Mouse (Mus musculus): ENCODE results near the gene Atp6v0d1. TPM values are rescaled to one million over a fixed set of nuclear protein-coding genes. Genes with fewer than 3 reads are reported as not detected.
"Not testable (repeated sequence)": the region's sequence is repeated elsewhere in the genome, so short reads cannot be mapped to it uniquely, and the experiment has no call there.

Gene Atp6v0d1
- polyA plus RNA-seq, 2 experiments: 40.1 to 46.3 TPM

GRCm38 (mm10) chr8:105565401-105565881, 406 bp downstream of the Atp6v0d1 start:
- TF ChIP-seq CTCF (IDR thresholded peaks at IDR 0.05; ENCODE audit: low read depth): 0 out of 2 replicates have a peak, but pooled peaks have one; percentile 13
- no peak for TF ChIP-seq EP300 (IDR thresholded peaks at IDR 0.05; ENCODE audit: low read depth)
- Histone ChIP-seq H3K36me3 (replicated peaks; ENCODE audit: control insufficient read depth, insufficient read depth, low read depth) (no peaks in the 10 kb centered on the region; the same call in 1 of the 2 replicates), H3K27ac (peak overlapping the region; percentile 63), H3K4me2 (ENCODE audit: low read depth) (peak overlapping the region; percentile 75), H3K4me3 (ENCODE audit: insufficient read depth in 1 of 2, low read depth in 2 of 2, low read length in 2 of 2) (peak overlapping the region; percentile 70 to 85), H3K27me3 (ENCODE audit: control insufficient read depth, insufficient read depth, low read length) (no peaks in the 10 kb centered on the region; the same call in 1 of the 2 replicates), H3K4me1 (replicated peaks; ENCODE audit: control insufficient read depth in 2 of 2, insufficient read depth in 2 of 2, low read length in 1 of 2) (peaks cover 14 to 15% of the 10 kb centered on the region in 2 experiments), H3K9me3 (ENCODE audit: control insufficient read depth, low read length) (no peaks in the 10 kb centered on the region), H3K9ac (replicated peaks) (peak overlapping the region; percentile 87)
- WGBS (ENCODE audit: insufficient replicate concordance): under 1% methylated on average over 31 of the region's 31 CpGs
- peak; percentile 61 for ATAC-seq (ENCODE audit: insufficient read depth)
- DNase-seq (ENCODE audit: low read depth in 3 of 3, low spot score in 3 of 3): peak in 1 of 3 experiments; percentile 32

- H3K27ac ChIP-seq: peak overlapping the region; percentile 63; the same call in 1 of the 2 replicates
- 28% methylated on average over 9 of the region's 9 CpGs for WGBS (ENCODE audit: insufficient replicate concordance)
- not testable (repeated sequence) for ATAC-seq (ENCODE audit: insufficient read depth); H3K36me3 ChIP-seq (replicated peaks; ENCODE audit: control insufficient read depth, insufficient read depth, low read depth); H3K27me3 ChIP-seq (ENCODE audit: control insufficient read depth, insufficient read depth, low read length); DNase-seq (ENCODE audit: low read depth in 3 of 3, low spot score in 3 of 3); H3K9me3 ChIP-seq (ENCODE audit: control insufficient read depth, low read length)
- H3K4me1 ChIP-seq (replicated peaks; ENCODE audit: control insufficient read depth in 2 of 2, insufficient read depth in 2 of 2, low read length in 1 of 2): peaks cover 14 to 15% of the 10 kb centered on the region in 2 experiments
- H3K4me3 ChIP-seq (ENCODE audit: insufficient read depth in 1 of 2, low read depth in 2 of 2, low read length in 2 of 2): peak overlapping the region; percentile 70 to 85
- peak overlapping the region; percentile 87 for H3K9ac ChIP-seq (replicated peaks)
- peak overlapping the region; percentile 75 for H3K4me2 ChIP-seq (ENCODE audit: low read depth)
Measured at GRCm38 (mm10) chr8:105564573-105565229, 1.1 kb downstream of the Atp6v0d1 start.

- Histone ChIP-seq H3K4me3 (ENCODE audit: insufficient read depth in 1 of 2, low read depth in 2 of 2, low read length in 2 of 2) (no peak overlapping the region), H3K4me1 (replicated peaks; ENCODE audit: control insufficient read depth in 2 of 2, insufficient read depth in 2 of 2, low read length in 1 of 2) (peaks cover 14 to 15% of the 10 kb centered on the region in 2 experiments), H3K9ac (replicated peaks) (no peak overlapping the region), H3K9me3 (ENCODE audit: control insufficient read depth, low read length) (no peaks in the 10 kb centered on the region), H3K27ac (no peak overlapping the region), H3K4me2 (ENCODE audit: low read depth) (no peak overlapping the region; the same call in 1 of the 2 replicates), H3K27me3 (ENCODE audit: control insufficient read depth, insufficient read depth, low read length) (no peaks in the 10 kb centered on the region; the same call in 1 of the 2 replicates), H3K36me3 (replicated peaks; ENCODE audit: control insufficient read depth, insufficient read depth, low read depth) (no peaks in the 10 kb centered on the region; the same call in 1 of the 2 replicates)
- no peak for DNase-seq (ENCODE audit: low read depth in 3 of 3, low spot score in 3 of 3)
- WGBS (ENCODE audit: insufficient replicate concordance): 78% methylated on average over 1 of the region's 1 CpGs
- TF ChIP-seq CTCF (IDR thresholded peaks at IDR 0.05; ENCODE audit: low read depth) (no peak), EP300 (IDR thresholded peaks at IDR 0.05; ENCODE audit: low read depth) (no peak)
- no peak for ATAC-seq (ENCODE audit: insufficient read depth)
Measured at GRCm38 (mm10) chr8:105563871-105564270, 2.0 kb downstream of the Atp6v0d1 start.

DNA sequence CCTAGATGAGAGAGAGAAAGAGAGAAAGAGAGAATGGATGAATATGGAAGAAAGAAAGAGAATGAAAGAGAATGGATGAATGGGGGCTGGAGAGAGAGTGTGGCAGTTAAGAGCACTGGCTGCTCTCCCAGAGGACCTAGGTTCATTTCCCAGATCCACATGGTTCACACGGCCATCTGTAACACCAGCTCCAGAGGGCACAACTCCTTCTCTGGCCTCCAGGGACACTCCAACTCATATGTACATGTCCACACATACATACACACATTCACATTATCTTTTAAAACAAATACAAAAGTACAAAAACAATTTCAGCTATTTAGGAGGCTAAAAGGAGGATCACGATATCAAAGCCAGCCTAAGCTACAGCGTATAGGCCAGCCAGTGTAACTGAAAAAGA, 3.0 kb downstream of the Atp6v0d1 start:
- Histone ChIP-seq H3K4me1 (replicated peaks; ENCODE audit: control insufficient read depth in 2 of 2, insufficient read depth in 2 of 2, low read length in 1 of 2) (peaks cover 14 to 15% of the 10 kb centered on the region in 2 experiments), H3K36me3 (replicated peaks; ENCODE audit: control insufficient read depth, insufficient read depth, low read depth) (no peaks in the 10 kb centered on the region; the same call in 1 of the 2 replicates), H3K27me3 (ENCODE audit: control insufficient read depth, insufficient read depth, low read length) (no peaks in the 10 kb centered on the region; the same call in 1 of the 2 replicates), H3K27ac (no peak overlapping the region), H3K4me2 (ENCODE audit: low read depth) (no peak overlapping the region), H3K4me3 (ENCODE audit: insufficient read depth in 1 of 2, low read depth in 2 of 2, low read length in 2 of 2) (no peak overlapping the region), H3K9ac (replicated peaks) (no peak overlapping the region), H3K9me3 (ENCODE audit: control insufficient read depth, low read length) (no peaks in the 10 kb centered on the region)
- no peak for ATAC-seq (ENCODE audit: insufficient read depth)
- TF ChIP-seq CTCF (IDR thresholded peaks at IDR 0.05; ENCODE audit: low read depth) (no peak), EP300 (IDR thresholded peaks at IDR 0.05; ENCODE audit: low read depth) (no peak)
- WGBS (ENCODE audit: insufficient replicate concordance): 82% methylated on average over 3 of the region's 3 CpGs
- DNase-seq (ENCODE audit: low read depth in 3 of 3, low spot score in 3 of 3): no peak

- DNase-seq (ENCODE audit: low read depth in 3 of 3, low spot score in 3 of 3): no peak
- ATAC-seq (ENCODE audit: insufficient read depth): no peak
- 77% methylated on average over 3 of the region's 3 CpGs for WGBS (ENCODE audit: insufficient replicate concordance)
- no peak overlapping the region for H3K9ac ChIP-seq (replicated peaks)
- H3K4me3 ChIP-seq (ENCODE audit: insufficient read depth in 1 of 2, low read depth in 2 of 2, low read length in 2 of 2): no peak overlapping the region
- no peaks in the 10 kb centered on the region for H3K27me3 ChIP-seq (ENCODE audit: control insufficient read depth, insufficient read depth, low read length)
- no peak overlapping the region for H3K4me2 ChIP-seq (ENCODE audit: low read depth)
- no peaks in the 10 kb centered on the region; a peak in 1 of 4 replicates for H3K4me1 ChIP-seq (replicated peaks; ENCODE audit: control insufficient read depth in 2 of 2, insufficient read depth in 2 of 2, low read length in 1 of 2)
- H3K9me3 ChIP-seq (ENCODE audit: control insufficient read depth, low read length): no peaks in the 10 kb centered on the region
- TF ChIP-seq CTCF (IDR thresholded peaks at IDR 0.05; ENCODE audit: low read depth): no peak
- TF ChIP-seq EP300 (IDR thresholded peaks at IDR 0.05; ENCODE audit: low read depth): no peak
- H3K27ac ChIP-seq: no peak overlapping the region
- H3K36me3 ChIP-seq (replicated peaks; ENCODE audit: control insufficient read depth, insufficient read depth, low read depth): no peaks in the 10 kb centered on the region; the same call in 1 of the 2 replicates
Measured at GRCm38 (mm10) chr8:105555230-105555629, 10.6 kb downstream of the Atp6v0d1 start.
